Mouse (Mus musculus) ovary, postnatal 10 days (tissue): ENCODE measurements around the gene Mettl21a.
"Not testable (repeated sequence)": the region's sequence is repeated elsewhere in the genome, so short reads cannot be mapped to it uniquely, and the experiment has no call there.

Experiments used
- DNase-seq: peaks from one replicate; pipeline ENCODE4 v3.0.0; 2022; ENCODE audit warnings: low spot score

The Mettl21a gene

GRCm38 (mm10) chr1:64616881-64617714 is at the start of gene Mettl21a:
Mettl21a (minus strand) TSS chr1:64617242.
- DNase-seq: peak; percentile 82

- no peak for DNase-seq
Measured at GRCm38 (mm10) chr1:64658876-64659275, 41.8 kb upstream of the Mettl21a start.

GRCm38 (mm10) chr1:64656423-64657129 is 39.5 kb upstream of the Mettl21a start:
- no peak for DNase-seq

GRCm38 (mm10) chr1:64655415-64655814 is 38.4 kb upstream of the Mettl21a start:
- DNase-seq: no peak

- no peak for DNase-seq
Measured at GRCm38 (mm10) chr1:64653701-64654100, 36.7 kb upstream of the Mettl21a start.

GRCm38 (mm10) chr1:64649362-64650124 is 32.5 kb upstream of the Mettl21a start:
- no peak for DNase-seq

GRCm38 (mm10) chr1:64644513-64644912 is 27.5 kb upstream of the Mettl21a start:
- DNase-seq: no peak

- not testable (repeated sequence) for DNase-seq
Measured at GRCm38 (mm10) chr1:64642541-64642940, 25.5 kb upstream of the Mettl21a start.

GRCm38 (mm10) chr1:64641069-64641468 is 24.0 kb upstream of the Mettl21a start:
- DNase-seq: no peak

- DNase-seq: no peak
Measured at GRCm38 (mm10) chr1:64639279-64639678, 22.2 kb upstream of the Mettl21a start.

- DNase-seq: no peak
Measured at GRCm38 (mm10) chr1:64635624-64636023, 18.6 kb upstream of the Mettl21a start.

- no peak for DNase-seq
Measured at GRCm38 (mm10) chr1:64633237-64633636, 16.2 kb upstream of the Mettl21a start.

- no peak for DNase-seq
Measured at GRCm38 (mm10) chr1:64631526-64631925, 14.5 kb upstream of the Mettl21a start.

GRCm38 (mm10) chr1:64625214-64625613 is 8.2 kb upstream of the Mettl21a start:
- DNase-seq: no peak

GRCm38 (mm10) chr1:64623558-64624435 is 6.8 kb upstream of the Mettl21a start:
- DNase-seq: no peak

- no peak for DNase-seq
Measured at GRCm38 (mm10) chr1:64621116-64621515, 4.1 kb upstream of the Mettl21a start.

GRCm38 (mm10) chr1:64618226-64618625 is 1.2 kb upstream of the Mettl21a start:
- DNase-seq: no peak

- DNase-seq: peak; percentile 86
Measured at GRCm38 (mm10) chr1:64617715-64617984, 608 bp upstream of the Mettl21a start.

- DNase-seq: no peak
Measured at GRCm38 (mm10) chr1:64616531-64616880, 536 bp downstream of the Mettl21a start.

GRCm38 (mm10) chr1:64616076-64616475 is 966 bp downstream of the Mettl21a start:
- DNase-seq: no peak

GRCm38 (mm10) chr1:64615531-64615991 is 1.5 kb downstream of the Mettl21a start:
- DNase-seq: no peak
